Mouse (Mus musculus): ENCODE results near the gene Pex16. TPM values are rescaled to one million over a fixed set of nuclear protein-coding genes. Genes with fewer than 3 reads are reported as not detected.

The Pex16 gene
- polyA plus RNA-seq, 1 experiment from 2014 or later = 32.7 TPM

- no peak overlapping the region for H3K4me2 ChIP-seq (replicated peaks)
- ATAC-seq (ENCODE audit: low FRiP score) = no peak
- DNase-seq (ENCODE audit: low spot score) = no peak
- H3K27me3 ChIP-seq (ENCODE audit: control insufficient read depth, insufficient read depth, low read length) = no peaks in the 10 kb centered on the region
- H3K4me3 ChIP-seq (replicated peaks; ENCODE audit: low read length) = no peak overlapping the region
- peaks cover 42% of the 10 kb centered on the region for H3K36me3 ChIP-seq (replicated peaks; ENCODE audit: control insufficient read depth, insufficient read depth)
- H3K9me3 ChIP-seq (ENCODE audit: control insufficient read depth, low read length) = no peaks in the 10 kb centered on the region
- peaks cover 25% of the 10 kb centered on the region for H3K4me1 ChIP-seq (replicated peaks; ENCODE audit: control insufficient read depth, insufficient read depth, low read length)
- H3K27ac ChIP-seq = no peak overlapping the region
- 67% methylated on average over 4 of the region's 4 CpGs for WGBS
- no peak overlapping the region for H3K9ac ChIP-seq
Measured at GRCm38 (mm10) chr2:92402591-92403326, 28.3 kb downstream of the Pex16 start.

- Histone ChIP-seq H3K9me3 (ENCODE audit: control insufficient read depth, low read length) (no peaks in the 10 kb centered on the region), H3K4me3 (replicated peaks; ENCODE audit: low read length) (no peak overlapping the region), H3K27me3 (ENCODE audit: control insufficient read depth, insufficient read depth, low read length) (no peaks in the 10 kb centered on the region), H3K36me3 (replicated peaks; ENCODE audit: control insufficient read depth, insufficient read depth) (peaks cover 52% of the 10 kb centered on the region), H3K4me2 (replicated peaks) (no peak overlapping the region), H3K27ac (no peak overlapping the region), H3K9ac (no peak overlapping the region), H3K4me1 (replicated peaks; ENCODE audit: control insufficient read depth, insufficient read depth, low read length) (peaks cover 18% of the 10 kb centered on the region; the same call in 1 of the 2 replicates)
- ATAC-seq (ENCODE audit: low FRiP score) (no peak), DNase-seq (ENCODE audit: low spot score) (no peak)
- WGBS = 94% methylated on average over 5 of the region's 5 CpGs
Measured at GRCm38 (mm10) chr2:92403776-92404319, 29.4 kb downstream of the Pex16 start.

- no peak overlapping the region for H3K27ac ChIP-seq
- peaks cover 61% of the 10 kb centered on the region for H3K36me3 ChIP-seq (replicated peaks; ENCODE audit: control insufficient read depth, insufficient read depth)
- H3K9me3 ChIP-seq (ENCODE audit: control insufficient read depth, low read length) = no peaks in the 10 kb centered on the region
- no peak overlapping the region for H3K4me2 ChIP-seq (replicated peaks)
- no peak for ATAC-seq (ENCODE audit: low FRiP score)
- DNase-seq (ENCODE audit: low spot score) = no peak
- 0 out of 2 replicates have a peak, but pooled peaks cover 9% of the 10 kb centered on the region for H3K4me1 ChIP-seq (replicated peaks; ENCODE audit: control insufficient read depth, insufficient read depth, low read length)
- no peak overlapping the region for H3K9ac ChIP-seq
- WGBS = 84% methylated on average over 6 of the region's 6 CpGs
- no peak overlapping the region for H3K4me3 ChIP-seq (replicated peaks; ENCODE audit: low read length)
- no peaks in the 10 kb centered on the region for H3K27me3 ChIP-seq (ENCODE audit: control insufficient read depth, insufficient read depth, low read length)
Measured at GRCm38 (mm10) chr2:92404737-92405136, 30.3 kb downstream of the Pex16 start.

DNA sequence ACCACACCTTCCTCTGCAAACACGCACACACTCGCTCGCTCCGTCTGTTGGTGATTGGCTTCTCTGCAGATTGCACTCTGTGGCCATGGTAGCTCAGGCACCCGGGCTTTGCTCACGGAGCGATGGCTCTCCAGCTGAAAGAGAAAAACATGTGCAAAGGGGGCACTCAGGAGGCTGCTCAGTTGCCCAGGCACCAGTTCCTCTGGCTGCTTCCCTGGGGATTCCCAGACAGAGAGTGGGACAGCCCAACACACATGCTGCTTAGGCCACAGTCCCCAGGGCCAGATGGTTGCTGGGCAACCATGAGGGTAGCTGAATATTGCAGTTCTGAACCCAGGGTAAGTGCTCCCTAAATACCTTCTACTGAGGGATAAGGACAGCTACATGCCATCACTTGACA lies 31.2 kb downstream of the Pex16 start:
- WGBS = 56% methylated on average over 7 of the region's 7 CpGs
- no peak overlapping the region for H3K27ac ChIP-seq
- H3K4me3 ChIP-seq (replicated peaks; ENCODE audit: low read length) = no peak overlapping the region
- no peak overlapping the region for H3K9ac ChIP-seq
- no peaks in the 10 kb centered on the region for H3K9me3 ChIP-seq (ENCODE audit: control insufficient read depth, low read length)
- H3K27me3 ChIP-seq (ENCODE audit: control insufficient read depth, insufficient read depth, low read length) = no peaks in the 10 kb centered on the region
- 0 out of 2 replicates have a peak, but pooled peaks cover 9% of the 10 kb centered on the region for H3K4me1 ChIP-seq (replicated peaks; ENCODE audit: control insufficient read depth, insufficient read depth, low read length)
- ATAC-seq (ENCODE audit: low FRiP score) (no peak), DNase-seq (ENCODE audit: low spot score) (no peak)
- no peak overlapping the region for H3K4me2 ChIP-seq (replicated peaks)
- H3K36me3 ChIP-seq (replicated peaks; ENCODE audit: control insufficient read depth, insufficient read depth) = peaks cover 71% of the 10 kb centered on the region

- DNase-seq (ENCODE audit: low spot score) = no peak
- Histone ChIP-seq H3K27me3 (ENCODE audit: control insufficient read depth, insufficient read depth, low read length) (no peaks in the 10 kb centered on the region), H3K9me3 (ENCODE audit: control insufficient read depth, low read length) (no peaks in the 10 kb centered on the region), H3K4me2 (replicated peaks) (no peak overlapping the region), H3K4me3 (replicated peaks; ENCODE audit: low read length) (no peak overlapping the region), H3K9ac (no peak overlapping the region), H3K4me1 (replicated peaks; ENCODE audit: control insufficient read depth, insufficient read depth, low read length) (no peaks in the 10 kb centered on the region), H3K27ac (no peak overlapping the region), H3K36me3 (replicated peaks; ENCODE audit: control insufficient read depth, insufficient read depth) (peaks cover 94% of the 10 kb centered on the region)
- no peak for ATAC-seq (ENCODE audit: low FRiP score)
- 91% methylated on average over 18 of the region's 18 CpGs for WGBS
Measured at GRCm38 (mm10) chr2:92408309-92409045, 34.0 kb downstream of the Pex16 start.

GRCm38 (mm10) chr2:92411705-92412104 lies 37.2 kb downstream of the Pex16 start:
- ATAC-seq (ENCODE audit: low FRiP score) = no peak
- WGBS = 95% methylated on average over 10 of the region's 10 CpGs
- H3K27me3 ChIP-seq (ENCODE audit: control insufficient read depth, insufficient read depth, low read length) = no peaks in the 10 kb centered on the region
- no peak overlapping the region for H3K9ac ChIP-seq
- H3K9me3 ChIP-seq (ENCODE audit: control insufficient read depth, low read length) = no peaks in the 10 kb centered on the region
- no peak for DNase-seq (ENCODE audit: low spot score)
- no peak overlapping the region for H3K4me3 ChIP-seq (replicated peaks; ENCODE audit: low read length)
- H3K4me2 ChIP-seq (replicated peaks) = no peak overlapping the region
- H3K27ac ChIP-seq = no peak overlapping the region
- no peaks in the 10 kb centered on the region for H3K4me1 ChIP-seq (replicated peaks; ENCODE audit: control insufficient read depth, insufficient read depth, low read length)
- H3K36me3 ChIP-seq (replicated peaks; ENCODE audit: control insufficient read depth, insufficient read depth) = peaks cover 100% of the 10 kb centered on the region

DNA sequence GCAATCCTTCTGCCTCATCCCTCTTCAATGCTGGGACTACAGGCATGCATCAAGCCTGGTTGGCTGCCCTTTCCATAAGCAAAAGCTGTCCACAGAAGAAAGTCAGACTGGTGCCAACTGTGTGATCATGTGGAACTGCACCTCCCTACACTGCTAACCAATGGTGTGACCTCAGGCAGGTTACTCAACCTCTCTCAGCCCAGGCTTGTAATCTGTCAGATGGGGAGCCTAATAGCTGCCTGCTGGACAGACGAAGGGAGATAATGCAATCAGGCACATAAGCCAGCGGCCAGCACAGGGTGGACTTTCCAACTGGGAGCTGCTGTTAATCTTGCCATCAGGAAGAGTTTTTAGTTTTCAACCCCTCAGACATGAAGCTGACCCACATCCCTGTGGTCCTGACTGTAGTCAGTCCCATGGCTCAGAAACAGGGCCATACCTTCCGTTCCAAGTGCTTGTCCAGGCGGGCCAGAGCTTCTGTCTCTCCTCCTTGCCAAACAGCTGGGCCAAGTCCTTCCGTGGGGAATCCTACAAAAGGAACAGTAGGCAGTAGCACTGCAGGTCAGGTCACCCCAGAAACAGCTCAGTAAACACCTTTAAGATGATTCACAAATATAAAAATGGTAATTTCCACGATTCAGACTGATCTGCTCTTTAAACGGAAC lies 47.4 kb downstream of the Pex16 start:
- Histone ChIP-seq H3K4me3 (replicated peaks; ENCODE audit: low read length) (no peak overlapping the region), H3K9ac (no peak overlapping the region), H3K9me3 (ENCODE audit: control insufficient read depth, low read length) (no peaks in the 10 kb centered on the region), H3K4me1 (replicated peaks; ENCODE audit: control insufficient read depth, insufficient read depth, low read length) (peaks cover 22% of the 10 kb centered on the region), H3K36me3 (replicated peaks; ENCODE audit: control insufficient read depth, insufficient read depth) (peaks cover 81% of the 10 kb centered on the region), H3K27me3 (ENCODE audit: control insufficient read depth, insufficient read depth, low read length) (no peaks in the 10 kb centered on the region), H3K27ac (no peak overlapping the region), H3K4me2 (replicated peaks) (no peak overlapping the region)
- DNase-seq (ENCODE audit: low spot score) (no peak), ATAC-seq (ENCODE audit: low FRiP score) (no peak)
- 94% methylated on average over 7 of the region's 7 CpGs for WGBS

DNA sequence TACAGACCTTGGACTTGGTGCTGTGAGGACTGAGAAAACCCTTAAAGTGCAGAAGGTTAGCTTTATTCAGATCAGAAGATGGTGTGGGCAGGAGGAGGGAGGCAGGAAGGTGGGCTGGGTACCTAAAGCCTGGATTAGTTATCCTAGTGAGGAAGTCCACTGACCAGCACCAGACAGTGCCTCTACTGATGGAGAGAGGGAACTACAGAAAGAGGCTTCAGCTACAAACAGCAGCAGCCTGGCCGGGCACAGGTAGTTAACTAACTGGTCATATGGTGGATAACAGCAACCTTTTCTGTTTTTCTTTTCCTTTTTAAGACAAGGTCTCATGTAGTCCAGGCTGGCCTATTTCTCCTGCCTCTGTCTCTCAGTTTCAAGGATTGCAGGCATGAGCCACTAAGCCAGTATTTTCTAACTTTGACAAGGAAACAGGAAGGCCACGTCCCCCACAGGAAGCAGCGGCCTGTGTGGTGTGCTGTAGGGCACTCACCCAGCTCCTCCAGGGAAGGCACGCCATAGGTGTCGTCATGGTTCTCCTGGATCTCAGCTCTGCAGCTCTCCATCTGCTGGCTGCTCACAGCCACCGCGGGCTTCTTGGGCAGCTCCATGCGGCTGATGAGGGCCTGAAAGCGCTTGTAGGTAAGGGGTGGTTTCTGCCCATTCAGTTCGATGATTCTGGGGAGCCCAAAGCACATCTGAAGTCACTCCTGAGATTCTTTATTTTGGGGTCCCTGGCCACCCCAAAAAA lies 48.1 kb downstream of the Pex16 start:
- no peak overlapping the region for H3K4me3 ChIP-seq (replicated peaks; ENCODE audit: low read length)
- H3K4me1 ChIP-seq (replicated peaks; ENCODE audit: control insufficient read depth, insufficient read depth, low read length) = peaks cover 26% of the 10 kb centered on the region
- H3K4me2 ChIP-seq (replicated peaks) = no peak overlapping the region
- no peak overlapping the region for H3K9ac ChIP-seq
- DNase-seq (ENCODE audit: low spot score) (no peak), ATAC-seq (ENCODE audit: low FRiP score) (no peak)
- H3K27me3 ChIP-seq (ENCODE audit: control insufficient read depth, insufficient read depth, low read length) = no peaks in the 10 kb centered on the region
- H3K36me3 ChIP-seq (replicated peaks; ENCODE audit: control insufficient read depth, insufficient read depth) = peaks cover 73% of the 10 kb centered on the region
- H3K9me3 ChIP-seq (ENCODE audit: control insufficient read depth, low read length) = no peaks in the 10 kb centered on the region
- H3K27ac ChIP-seq = no peak overlapping the region
- 79% methylated on average over 10 of the region's 10 CpGs for WGBS
